Mouse (Mus musculus) NIH3T3 (cell line): ENCODE measurements around the gene Olfr307.
"Not testable (repeated sequence)": the region's sequence is repeated elsewhere in the genome, so short reads cannot be mapped to it uniquely, and the experiment has no call there.

Source experiments
- DNase-seq: peaks from one replicate; pipeline ENCODE4 v3.0.0-alpha.2; 2012; ENCODE audit warnings: low read depth

The Olfr307 gene

DNA sequence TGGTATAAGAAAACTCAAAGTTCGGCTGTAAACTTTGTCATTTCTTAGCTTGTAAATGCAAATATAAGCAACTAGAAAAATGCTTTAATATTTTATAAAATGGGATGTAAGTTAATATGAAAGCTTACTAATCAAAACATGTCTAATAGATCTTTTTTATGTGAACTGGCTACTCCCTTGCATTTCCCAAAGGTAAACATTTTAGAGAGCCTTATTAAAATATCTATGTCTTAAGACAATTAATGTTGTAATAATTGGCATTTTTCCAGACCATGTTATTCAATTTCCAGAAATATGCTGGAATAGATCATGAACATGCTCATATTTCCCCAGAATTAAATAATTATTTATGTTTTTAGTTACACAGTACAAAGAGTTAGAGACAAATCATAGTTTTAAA is at the start of gene Olfr307:
Gene Olfr307, minus strand, starts transcription at position 101 of the 400 bp plus-strand sequence.
- no peak for DNase-seq

DNA sequence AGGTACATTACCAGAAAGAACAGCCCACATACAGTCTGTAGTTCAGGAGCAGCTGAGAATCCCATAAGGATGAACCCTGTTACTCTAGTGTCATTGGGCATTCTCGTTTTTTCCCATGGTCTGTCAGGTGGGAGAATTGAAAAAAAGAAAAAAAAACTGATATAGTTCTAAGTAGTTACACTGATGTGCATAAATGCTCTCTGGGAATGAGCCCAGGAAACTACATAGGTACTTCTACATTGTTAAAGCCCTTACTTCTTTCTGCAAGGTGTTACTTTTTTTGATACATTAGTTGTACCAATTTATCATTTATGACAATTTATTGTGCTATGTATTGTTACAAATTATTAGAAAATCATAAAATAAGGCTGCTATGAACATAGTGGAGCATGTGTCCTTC is 49.2 kb upstream of the Olfr307 start, which contains the start of gene Olfr304:
Gene Olfr304, minus strand, starts transcription at position 101 of the 400 bp plus-strand sequence.
- DNase-seq: no peak

DNA sequence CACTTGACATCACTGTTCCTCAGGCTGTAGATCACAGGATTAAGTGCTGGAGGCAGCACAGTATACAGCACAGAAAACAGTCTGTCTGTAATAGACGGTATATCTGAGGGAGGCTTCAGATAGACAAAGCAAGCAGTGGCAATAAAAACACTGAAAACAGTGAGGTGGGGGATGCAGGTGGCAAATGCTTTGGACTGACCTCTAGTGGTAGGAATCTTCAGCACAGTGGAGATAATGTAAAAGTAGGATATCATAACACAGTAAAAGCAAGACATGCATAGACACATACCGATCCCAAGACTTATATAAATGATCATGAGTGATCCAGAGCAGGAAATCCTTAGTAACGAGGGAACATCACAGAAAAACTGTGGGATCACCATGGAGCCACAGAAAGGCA is 48.4 kb upstream of the Olfr307 start:
- peak; percentile 1 for DNase-seq

DNA sequence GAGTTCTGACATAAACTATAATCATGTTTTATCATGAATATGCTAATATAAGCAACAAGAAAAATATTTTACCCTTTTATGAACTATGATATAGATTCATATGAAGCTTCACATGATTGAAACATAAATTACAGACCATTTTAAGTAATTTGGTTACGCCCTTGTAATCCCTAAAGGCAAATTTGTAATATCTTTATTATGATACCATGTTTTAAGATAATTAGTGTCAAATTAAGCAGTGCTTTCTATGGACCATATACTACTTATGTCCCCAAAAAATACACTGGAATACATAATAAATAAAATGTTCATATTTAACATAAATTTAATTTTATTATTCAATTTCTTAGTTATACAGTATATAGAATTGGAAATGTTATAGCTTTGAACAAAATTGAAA is 29.4 kb upstream of the Olfr307 start, which contains the start of gene Olfr305:
Gene Olfr305, minus strand, starts transcription at position 101 of the 400 bp plus-strand sequence.
- DNase-seq: no peak

DNA sequence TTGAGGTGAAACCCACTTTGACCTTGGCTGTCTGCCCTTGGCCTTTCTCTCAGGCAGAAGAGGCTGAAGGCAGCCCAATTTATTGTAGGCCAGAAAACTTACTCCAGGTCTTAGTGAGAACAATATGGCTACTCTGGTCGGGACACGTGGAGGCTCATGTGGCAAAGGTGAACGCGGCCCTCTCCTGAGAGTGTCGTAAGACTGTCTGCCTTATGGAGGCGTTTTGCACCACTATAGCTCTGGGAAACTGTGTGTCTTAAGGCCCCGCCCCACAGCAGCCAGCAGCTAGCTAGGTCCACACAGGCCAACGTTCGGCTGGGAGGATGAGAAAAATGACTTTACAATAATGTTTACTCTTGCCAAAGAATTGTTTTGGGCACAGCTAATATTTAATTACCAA is 8.9 kb upstream of the Olfr307 start:
- not testable (repeated sequence) for DNase-seq

DNA sequence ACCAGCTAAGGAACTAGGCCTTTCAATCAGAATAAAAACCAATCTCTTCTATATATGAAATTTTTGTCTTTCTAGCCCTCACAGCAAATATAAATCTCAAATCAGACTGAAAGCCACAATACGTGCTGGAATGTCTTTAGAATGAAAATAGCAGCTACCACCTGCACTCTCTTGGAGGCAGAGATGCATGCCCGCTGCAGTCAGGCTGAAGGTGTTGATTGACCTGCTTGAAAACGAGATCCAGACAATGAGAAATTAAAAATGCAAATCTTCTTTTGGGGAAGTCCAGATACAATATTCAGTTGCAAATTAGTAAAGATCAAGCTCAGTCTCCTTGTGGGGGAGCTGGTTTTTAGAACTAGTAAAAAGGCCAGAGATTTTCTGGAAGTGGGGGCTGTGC is 6.9 kb upstream of the Olfr307 start:
- DNase-seq: no peak

DNA sequence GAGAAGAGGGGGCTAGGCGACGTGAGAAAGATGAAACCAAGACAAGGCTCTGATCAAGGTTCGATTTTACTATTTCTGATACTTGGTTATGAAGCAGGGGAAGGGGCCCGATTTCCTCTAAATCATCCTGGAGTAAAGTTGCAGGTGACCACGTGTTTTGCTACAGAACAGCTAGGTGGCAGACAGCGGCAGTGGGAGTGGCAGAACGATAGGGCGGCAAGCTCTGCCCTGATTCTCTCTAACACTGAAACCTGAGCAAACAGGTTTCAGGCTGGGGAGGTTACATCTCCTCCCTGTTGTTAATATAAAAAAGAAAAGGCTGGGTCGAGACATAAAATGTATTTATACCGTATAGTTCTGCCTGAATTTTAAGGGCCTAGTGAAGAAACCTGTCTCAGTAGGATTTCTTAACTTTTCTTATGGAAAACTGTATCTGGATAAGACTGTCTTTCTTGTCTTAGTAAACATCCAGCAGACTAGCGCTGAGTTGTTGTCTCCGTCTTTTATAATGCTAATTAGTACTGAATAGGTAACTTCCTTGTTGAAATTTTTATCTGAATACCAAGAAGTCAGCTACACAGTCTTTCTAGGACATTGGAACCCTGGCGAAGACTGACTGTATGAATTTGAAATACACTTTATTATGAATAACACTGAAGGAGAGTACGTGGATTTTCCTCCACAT is 5.6 kb upstream of the Olfr307 start:
- no peak for DNase-seq

DNA sequence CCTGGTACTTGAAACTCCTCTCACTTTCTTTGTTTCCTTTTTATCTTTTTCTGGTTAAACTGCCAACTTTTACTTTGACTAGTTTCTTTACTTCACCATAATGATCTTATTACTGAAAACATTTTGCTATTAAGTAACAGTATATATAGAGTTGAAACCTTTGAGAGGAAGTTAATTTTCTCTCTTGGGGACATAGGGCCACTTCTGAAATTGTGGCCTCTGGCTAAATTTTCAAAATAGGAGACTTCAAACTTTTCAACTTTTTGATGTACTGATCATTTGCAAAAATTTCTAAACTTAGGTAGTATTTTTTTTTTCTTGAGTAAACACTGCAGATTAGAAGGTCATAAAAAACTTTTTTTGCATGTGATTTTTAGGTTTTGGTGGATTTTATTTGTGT is 11.9 kb downstream of the Olfr307 start, which contains the start of gene Olfr308:
Gene Olfr308, minus strand, starts transcription at position 101 of the 400 bp plus-strand sequence.
- no peak for DNase-seq

DNA sequence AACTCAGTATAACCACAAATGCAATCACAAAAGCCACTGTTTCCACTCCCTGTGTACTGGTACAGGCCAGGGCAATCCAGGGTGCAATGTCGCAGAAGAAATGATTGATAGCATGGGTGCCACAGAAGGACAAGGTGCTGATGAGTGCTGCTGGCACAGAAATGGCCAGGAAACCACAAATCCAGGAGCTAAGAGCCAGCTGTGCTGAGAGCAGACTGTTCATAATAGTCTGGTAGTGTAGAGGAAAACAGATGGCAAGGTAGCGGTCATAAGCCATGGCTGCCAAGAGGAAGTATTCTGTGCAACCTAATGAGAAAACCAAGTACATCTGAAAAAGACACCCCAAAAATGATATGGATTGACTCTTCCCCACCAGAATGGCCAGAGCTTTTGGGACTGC is 16.1 kb downstream of the Olfr307 start:
- DNase-seq: no peak

DNA sequence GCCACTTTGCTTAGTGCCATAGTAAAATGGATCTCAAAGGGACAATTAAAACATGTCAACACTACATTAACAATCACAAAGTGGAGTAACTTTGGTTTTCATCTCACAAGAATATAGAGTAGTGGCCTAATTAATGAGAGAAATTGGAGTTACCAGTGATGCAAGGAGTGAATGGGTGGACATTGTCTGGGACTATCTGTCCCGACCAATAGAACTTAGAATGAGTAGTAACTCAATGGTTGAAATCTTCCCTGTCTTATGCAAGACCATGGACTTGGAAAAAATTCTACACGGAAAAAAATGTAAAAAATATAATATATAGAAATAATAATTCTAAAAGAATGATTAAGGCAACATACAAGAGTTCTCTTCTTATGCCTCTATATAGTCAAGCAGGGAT is 23.8 kb downstream of the Olfr307 start, which contains the start of gene Olfr309:
Gene Olfr309, minus strand, starts transcription at position 101 of the 400 bp plus-strand sequence.
- no peak for DNase-seq
